Mouse (Mus musculus): ENCODE measurements around the gene Psg27. TPM values are rescaled to one million over a fixed set of nuclear protein-coding genes. Genes with fewer than 3 reads are reported as not detected.
"Not testable (repeated sequence)": the region's sequence is repeated elsewhere in the genome, so short reads cannot be mapped to it uniquely, and the experiment has no call there.

Gene Psg27
- not detected in 2 replicates for polyA plus RNA-seq (2015; fragmentation: Nextera tagmentation; extraction: Ambion mirVana)

DNA sequence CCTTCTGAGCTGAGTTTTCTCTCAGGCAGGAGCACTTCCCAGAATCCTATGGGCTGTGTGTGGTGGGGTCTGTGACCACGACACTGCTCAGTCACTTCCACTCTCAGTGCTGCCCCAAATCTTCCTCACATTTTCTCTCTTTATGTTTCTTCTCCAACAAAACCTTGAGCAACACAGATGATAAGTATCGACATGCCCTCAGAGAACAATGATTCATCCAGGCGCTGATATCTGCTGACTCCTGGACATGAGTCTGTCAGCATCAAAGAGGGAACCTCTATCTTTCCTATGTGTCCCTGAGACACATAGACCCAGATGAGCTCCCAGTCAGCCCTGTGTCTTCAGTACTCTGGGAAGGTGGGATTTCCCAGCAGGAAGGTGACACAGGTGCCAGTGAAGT lies at the start of gene Psg27:
TSS of gene Psg27 (minus strand) at position 101 of the 400 bp plus-strand sequence.
- no peaks in the 10 kb centered on the region for H3K27me3 ChIP-seq (replicated peaks)
- H3K36me3 ChIP-seq, result no peaks in the 10 kb centered on the region
- no peaks in the 10 kb centered on the region for H3K4me1 ChIP-seq
- 0 out of 2 replicates have a peak, but pooled peaks cover 5% of the 10 kb centered on the region for H3K9me3 ChIP-seq (replicated peaks)
- no peak within 1 kb of the TSS for H3K27ac ChIP-seq (replicated peaks)
- H3K4me2 ChIP-seq, result no peak within 1 kb of the TSS
- ATAC-seq (ENCODE audit: low FRiP score), result no peak
- no peak within 1 kb of the TSS for H3K4me3 ChIP-seq (replicated peaks)
- WGBS, result 88% methylated on average over 3 of the region's 3 CpGs
- no peak within 1 kb of the TSS for H3K9ac ChIP-seq (replicated peaks)

DNA sequence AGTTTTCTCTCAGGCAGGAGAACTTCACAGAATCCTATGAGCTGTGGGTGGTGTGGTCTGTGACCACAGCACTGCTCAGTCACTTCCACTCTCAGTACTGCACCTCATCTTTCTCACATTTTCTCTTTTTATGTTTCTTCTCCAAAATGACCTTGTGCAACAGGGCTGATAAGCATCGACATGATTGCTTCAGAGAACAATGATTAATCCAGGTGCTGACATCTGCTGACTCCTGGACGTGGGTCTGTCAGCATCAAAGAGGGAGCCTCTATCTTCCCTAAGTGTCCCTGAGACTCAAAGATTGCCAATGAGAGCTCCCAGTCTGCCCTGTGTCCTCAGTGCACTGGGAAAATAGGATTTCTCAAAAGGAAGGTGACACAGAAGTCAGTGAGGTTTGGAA lies 49.3 kb upstream of the Psg27 start, which contains the start of gene Psg23:
TSS of gene Psg23 (minus strand) at position 101 of the 400 bp plus-strand sequence.
- H3K4me2 ChIP-seq; H3K9me3 ChIP-seq (replicated peaks); H3K4me1 ChIP-seq; ATAC-seq (ENCODE audit: low FRiP score); H3K27ac ChIP-seq (replicated peaks); H3K36me3 ChIP-seq; H3K9ac ChIP-seq (replicated peaks); H3K27me3 ChIP-seq (replicated peaks); H3K4me3 ChIP-seq (replicated peaks): not testable (repeated sequence)
- 84% methylated on average over 2 of the region's 2 CpGs for WGBS

DNA sequence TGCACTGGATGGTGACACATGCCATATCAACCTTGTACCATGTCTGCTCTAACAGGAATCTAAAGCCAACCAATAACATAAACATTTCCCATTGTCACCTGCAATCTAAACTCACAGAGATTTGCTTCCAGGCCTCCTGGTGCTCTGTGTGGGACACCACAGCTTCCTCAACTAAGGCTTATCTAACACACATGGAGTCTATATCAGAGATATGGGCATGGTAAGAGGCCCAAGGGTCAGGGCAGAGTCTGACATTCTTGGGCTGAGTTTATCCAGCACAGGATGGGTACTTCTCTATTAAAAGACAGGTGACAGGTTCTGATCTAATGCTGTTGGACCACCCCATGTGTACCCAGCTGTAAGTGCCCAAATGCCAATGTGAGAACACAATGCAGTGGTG lies 7.3 kb downstream of the Psg27 start:
- Histone ChIP-seq H3K27me3 (replicated peaks) (no peaks in the 10 kb centered on the region), H3K9ac (replicated peaks) (no peak overlapping the region), H3K4me2 (no peak overlapping the region), H3K4me1 (no peaks in the 10 kb centered on the region), H3K36me3 (no peaks in the 10 kb centered on the region), H3K9me3 (replicated peaks) (no peaks in the 10 kb centered on the region), H3K27ac (replicated peaks) (no peak overlapping the region), H3K4me3 (replicated peaks) (no peak overlapping the region)
- no peak for ATAC-seq (ENCODE audit: low FRiP score)

DNA sequence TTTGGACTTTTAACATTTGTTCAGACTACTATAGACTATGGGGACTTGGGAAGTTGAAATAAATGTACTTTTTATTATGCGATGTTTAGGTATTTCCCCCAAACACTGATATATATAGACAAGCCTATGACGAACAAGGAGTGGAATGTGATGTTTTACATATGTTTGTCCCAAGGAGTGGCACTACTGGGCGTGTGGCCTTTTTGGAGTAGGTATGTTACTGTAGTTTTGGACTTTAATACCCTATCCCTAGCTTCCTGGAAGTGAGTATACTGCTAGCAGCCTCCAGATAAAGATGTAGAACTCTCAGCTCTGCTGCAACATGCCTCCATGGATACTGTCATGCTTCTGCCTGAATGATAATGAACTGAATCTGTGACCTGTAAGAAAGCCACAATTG lies 11.4 kb downstream of the Psg27 start:
- not testable (repeated sequence) for H3K4me2 ChIP-seq; H3K9ac ChIP-seq (replicated peaks); H3K27ac ChIP-seq (replicated peaks); H3K9me3 ChIP-seq (replicated peaks); H3K4me1 ChIP-seq; ATAC-seq (ENCODE audit: low FRiP score); H3K36me3 ChIP-seq; H3K27me3 ChIP-seq (replicated peaks); H3K4me3 ChIP-seq (replicated peaks)
- 83% methylated on average over 3 of the region's 3 CpGs for WGBS

DNA sequence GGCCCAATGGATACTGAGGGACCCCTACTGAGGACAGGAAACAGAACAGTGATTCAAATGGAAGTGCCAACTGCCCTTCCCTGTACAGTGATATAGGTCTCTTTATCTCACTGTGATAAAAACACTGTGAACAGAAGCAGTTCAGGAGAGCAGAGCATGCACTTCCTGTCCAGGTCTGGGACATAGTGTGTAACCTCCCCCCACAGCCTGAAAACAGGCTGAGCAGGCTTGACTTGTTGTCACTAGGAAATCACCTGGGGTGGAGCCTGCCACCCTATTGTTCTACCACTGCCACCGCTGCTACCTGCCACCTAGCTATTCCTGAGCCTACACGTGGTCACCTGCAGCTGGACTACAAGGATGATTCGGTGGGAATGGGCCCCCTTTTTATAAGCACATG lies 33.7 kb downstream of the Psg27 start:
- H3K4me3 ChIP-seq (replicated peaks), result no peak overlapping the region
- H3K9me3 ChIP-seq (replicated peaks), result no peaks in the 10 kb centered on the region
- ATAC-seq (ENCODE audit: low FRiP score), result no peak
- H3K27ac ChIP-seq (replicated peaks), result no peak overlapping the region
- WGBS, result 55% methylated on average over 3 of the region's 3 CpGs
- no peaks in the 10 kb centered on the region for H3K4me1 ChIP-seq
- no peak overlapping the region for H3K4me2 ChIP-seq
- no peaks in the 10 kb centered on the region for H3K36me3 ChIP-seq
- no peak overlapping the region for H3K9ac ChIP-seq (replicated peaks)
- H3K27me3 ChIP-seq (replicated peaks), result no peaks in the 10 kb centered on the region

DNA sequence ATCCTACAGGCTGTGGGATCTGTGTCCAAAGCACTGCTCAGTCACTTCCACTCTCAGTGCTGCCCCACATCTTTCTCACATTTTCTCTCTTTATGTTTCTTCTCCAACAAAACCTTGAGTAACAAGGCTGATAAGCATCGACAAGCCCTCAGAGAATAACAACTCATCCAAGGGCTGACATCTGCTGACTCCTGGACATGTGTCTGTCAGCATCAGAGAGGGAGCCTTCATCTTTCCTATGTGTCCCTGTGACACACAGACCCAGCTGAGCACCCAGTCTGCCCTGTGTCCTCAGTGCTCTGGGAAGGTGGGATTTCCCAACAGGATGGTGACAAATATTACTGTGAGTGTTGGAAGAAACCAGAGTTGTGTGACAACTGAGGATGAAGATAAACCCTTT lies 34.9 kb downstream of the Psg27 start, which contains the start of gene Psg25:
TSS of gene Psg25 (minus strand) at position 101 of the 400 bp plus-strand sequence.
- no peaks in the 10 kb centered on the region for H3K27me3 ChIP-seq (replicated peaks)
- H3K9ac ChIP-seq (replicated peaks), result no peak within 1 kb of the TSS
- H3K36me3 ChIP-seq, result no peaks in the 10 kb centered on the region
- no peak within 1 kb of the TSS for H3K4me2 ChIP-seq
- no peaks in the 10 kb centered on the region for H3K9me3 ChIP-seq (replicated peaks)
- ATAC-seq (ENCODE audit: low FRiP score), result no peak
- H3K27ac ChIP-seq (replicated peaks), result no peak within 1 kb of the TSS
- H3K4me3 ChIP-seq (replicated peaks), result no peak within 1 kb of the TSS
- no peaks in the 10 kb centered on the region for H3K4me1 ChIP-seq
- WGBS, result 93% methylated on average over 1 of the region's 1 CpGs

DNA sequence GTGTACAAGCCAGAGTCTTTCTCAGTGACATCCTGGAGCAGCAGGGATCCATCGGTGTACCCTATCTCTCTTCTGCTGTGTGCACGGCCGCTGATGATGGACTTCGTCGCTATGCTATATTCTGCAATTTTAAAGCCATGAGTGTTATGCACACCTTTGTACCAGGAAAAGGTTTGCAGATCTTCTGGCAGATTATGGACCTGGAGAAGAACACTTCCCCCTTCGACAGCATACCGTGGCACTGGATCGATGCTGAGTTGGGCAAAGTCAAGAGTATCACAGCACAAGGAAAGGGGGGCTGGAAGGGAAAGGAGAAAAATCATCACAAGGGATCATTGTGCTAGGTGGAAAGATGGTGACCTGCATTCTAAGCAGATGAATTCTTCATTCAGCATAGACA lies 42.4 kb downstream of the Psg27 start:
- WGBS, result 94% methylated on average over 8 of the region's 8 CpGs
- Histone ChIP-seq H3K36me3 (no peaks in the 10 kb centered on the region), H3K27ac (replicated peaks) (no peak overlapping the region), H3K4me2 (no peak overlapping the region), H3K9me3 (replicated peaks) (no peaks in the 10 kb centered on the region), H3K4me1 (no peaks in the 10 kb centered on the region), H3K9ac (replicated peaks) (no peak overlapping the region), H3K27me3 (replicated peaks) (no peaks in the 10 kb centered on the region), H3K4me3 (replicated peaks) (no peak overlapping the region)
- ATAC-seq (ENCODE audit: low FRiP score), result no peak

DNA sequence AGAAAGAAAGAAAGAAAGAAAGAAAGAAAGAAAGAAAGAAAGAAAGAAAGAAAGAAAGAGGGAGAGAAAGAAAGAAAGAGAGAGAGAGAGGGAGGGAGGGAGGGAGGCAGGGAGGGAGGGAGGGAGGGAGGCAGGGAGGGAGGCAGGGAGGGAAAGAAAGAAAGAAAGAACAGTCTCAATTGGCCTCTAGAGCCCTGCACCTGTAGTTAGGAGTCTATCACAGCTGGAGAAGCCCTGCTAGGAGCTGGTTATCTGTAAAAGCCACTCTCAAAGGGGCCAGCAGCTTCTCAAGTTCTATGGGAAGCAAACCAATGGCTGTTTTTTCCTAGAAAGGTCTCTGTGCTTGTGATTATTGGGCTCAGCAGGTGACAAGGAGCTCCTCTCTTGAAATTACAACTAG lies 54.3 kb downstream of the Psg27 start:
- H3K4me1 ChIP-seq; H3K27me3 ChIP-seq (replicated peaks); H3K36me3 ChIP-seq; H3K9ac ChIP-seq (replicated peaks); H3K27ac ChIP-seq (replicated peaks); H3K4me2 ChIP-seq; H3K4me3 ChIP-seq (replicated peaks); H3K9me3 ChIP-seq (replicated peaks); ATAC-seq (ENCODE audit: low FRiP score): not testable (repeated sequence)

DNA sequence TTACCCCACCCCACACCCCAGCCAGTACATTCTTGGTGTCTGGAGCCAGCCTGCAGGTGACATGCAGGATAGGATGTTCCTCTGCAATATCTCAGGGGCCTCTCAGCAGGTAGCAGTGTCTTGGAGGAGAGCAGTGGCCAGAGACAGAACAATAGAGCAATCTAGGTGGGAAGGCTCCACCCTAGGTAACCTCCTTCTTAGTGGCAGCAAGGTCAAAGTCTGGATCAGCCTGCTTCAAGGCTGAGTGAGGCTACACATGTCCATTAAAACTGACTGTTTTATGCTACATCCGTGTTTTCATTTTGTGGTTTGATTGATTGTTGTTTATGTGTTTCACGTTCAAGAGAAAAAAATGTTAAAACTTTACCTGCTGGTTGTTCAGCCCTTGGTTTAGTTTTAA lies 54.7 kb downstream of the Psg27 start:
- H3K36me3 ChIP-seq; H3K9me3 ChIP-seq (replicated peaks); ATAC-seq (ENCODE audit: low FRiP score); H3K27ac ChIP-seq (replicated peaks); H3K27me3 ChIP-seq (replicated peaks); H3K4me2 ChIP-seq; H3K9ac ChIP-seq (replicated peaks); H3K4me3 ChIP-seq (replicated peaks); H3K4me1 ChIP-seq: not testable (repeated sequence)
- WGBS, result 53% methylated on average over 2 of the region's 2 CpGs

DNA sequence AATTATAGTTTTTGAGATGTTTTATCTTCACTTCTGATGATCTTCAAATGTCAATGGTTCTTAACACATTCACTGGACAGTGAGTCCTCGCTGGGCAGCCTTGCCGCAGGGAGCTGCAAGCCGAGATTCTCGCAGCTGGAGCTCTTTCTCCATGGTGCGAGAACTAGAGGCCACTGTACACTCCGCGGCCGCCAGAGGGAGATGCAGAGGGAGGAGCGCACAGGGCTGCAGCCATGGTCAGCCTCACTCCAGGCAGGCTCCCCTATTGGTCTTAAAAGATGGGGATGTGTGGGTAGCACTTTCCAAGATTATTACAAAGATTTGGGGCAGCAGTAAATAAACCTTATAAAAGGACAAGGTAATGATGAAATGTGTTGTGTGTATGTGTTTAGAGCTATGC lies 55.6 kb downstream of the Psg27 start:
- ATAC-seq (ENCODE audit: low FRiP score), result no peak
- no peak overlapping the region for H3K4me2 ChIP-seq
- H3K9me3 ChIP-seq (replicated peaks), result no peaks in the 10 kb centered on the region
- no peaks in the 10 kb centered on the region for H3K4me1 ChIP-seq
- no peak overlapping the region for H3K27ac ChIP-seq (replicated peaks)
- H3K4me3 ChIP-seq (replicated peaks), result no peak overlapping the region
- H3K27me3 ChIP-seq (replicated peaks), result no peaks in the 10 kb centered on the region
- 32% methylated on average over 9 of the region's 9 CpGs for WGBS
- H3K9ac ChIP-seq (replicated peaks), result no peak overlapping the region
- H3K36me3 ChIP-seq, result no peaks in the 10 kb centered on the region

Other genes starting within 250 kb of the Psg27 start
- gene Psg18, start 212.3 kb downstream of the Psg27 start, polyA plus RNA-seq (2015; fragmentation: Nextera tagmentation; extraction: Ambion mirVana), result not detected in 2 replicates
- not detected in 2 replicates for gene Psg28, start 135.3 kb downstream of the Psg27 start, polyA plus RNA-seq (2015; fragmentation: Nextera tagmentation; extraction: Ambion mirVana)
- gene Psg26, start 83.1 kb downstream of the Psg27 start, polyA plus RNA-seq (2015; fragmentation: Nextera tagmentation; extraction: Ambion mirVana), result not detected in 2 replicates
- gene Psg25, start 35.0 kb downstream of the Psg27 start, polyA plus RNA-seq (2015; fragmentation: Nextera tagmentation; extraction: Ambion mirVana), result not detected in 2 replicates
- not detected in 2 replicates for gene Psg23, start 49.2 kb upstream of the Psg27 start, polyA plus RNA-seq (2015; fragmentation: Nextera tagmentation; extraction: Ambion mirVana)
- not detected in 2 replicates for gene Psg21, start 89.4 kb upstream of the Psg27 start, polyA plus RNA-seq (2015; fragmentation: Nextera tagmentation; extraction: Ambion mirVana)
- gene Psg20, start 118.9 kb upstream of the Psg27 start, polyA plus RNA-seq (2015; fragmentation: Nextera tagmentation; extraction: Ambion mirVana), result not detected in 2 replicates
- not detected in 2 replicates for gene Psg22, start 150.8 kb upstream of the Psg27 start, polyA plus RNA-seq (2015; fragmentation: Nextera tagmentation; extraction: Ambion mirVana)
- not detected in 2 replicates for gene Psg19, start 231.2 kb upstream of the Psg27 start, polyA plus RNA-seq (2015; fragmentation: Nextera tagmentation; extraction: Ambion mirVana)

All from neural tube, embryonic 15.5 days (tissue).